Comparison of ENCODE assay signal across 8 mouse cellular contexts in genomic region chr1:86501114-86501532, GRCm38 (mm10). TPM values are rescaled to one million over a fixed set of nuclear protein-coding genes. Genes with fewer than 3 reads are reported as not detected.
DNase-seq lines count a peak whose midpoint lies in the region; ATAC-seq and TF ChIP-seq lines count a peak whose summit lies in the region.

No protein-coding gene starts in this region.

- H3K36me3 ChIP-seq in embryonic facial prominence, embryonic 15.5 days, result no peaks in the 10 kb centered on the region
- H3K36me3 ChIP-seq in liver, embryonic 15.5 days (replicated peaks), result no peaks in the 10 kb centered on the region

- no peak for TF ChIP-seq POLR2A in olfactory bulb, adult 2 months (IDR thresholded peaks at IDR 0.05; ENCODE audit: insufficient read depth, low read depth, low read length)

- H3K9me3 ChIP-seq in embryonic facial prominence, embryonic 15.5 days (replicated peaks), result no peaks in the 10 kb centered on the region
- H3K9me3 ChIP-seq in liver, embryonic 15.5 days (replicated peaks), result no peaks in the 10 kb centered on the region

- TF ChIP-seq CTCF in olfactory bulb, adult 2 months (IDR thresholded peaks at IDR 0.05; ENCODE audit: insufficient read depth, low read depth, low read length), result peak; percentile 20; the same call in 1 of the 2 replicates

- H3K9ac ChIP-seq in embryonic facial prominence, embryonic 15.5 days, result no peak overlapping the region
- no peak overlapping the region for H3K9ac ChIP-seq in liver, embryonic 15.5 days

- peak overlapping the region; percentile 99 for H3K27ac ChIP-seq in embryonic facial prominence, embryonic 15.5 days (replicated peaks)
- H3K27ac ChIP-seq in liver, embryonic 15.5 days (replicated peaks), result peak overlapping the region; percentile 43
- no peak overlapping the region for H3K27ac ChIP-seq in olfactory bulb, adult 2 months (ENCODE audit: insufficient read depth, low read depth, low read length)

- no peaks in the 10 kb centered on the region for H3K27me3 ChIP-seq in embryonic facial prominence, embryonic 15.5 days
- peaks cover 15% of the 10 kb centered on the region for H3K27me3 ChIP-seq in liver, embryonic 15.5 days

- 25% methylated on average over 6 of the region's 6 CpGs for WGBS in embryonic facial prominence, embryonic 15.5 days
- 13% methylated on average over 6 of the region's 6 CpGs for whole genome bisulfite sequencing in liver, embryonic 15.5 days (ENCODE audit: insufficient replicate concordance)
- 17% methylated on average over 6 of the region's 6 CpGs for WGBS in olfactory bulb, adult 2 months

- H3K4me2 ChIP-seq in embryonic facial prominence, embryonic 15.5 days (replicated peaks), result 0 out of 2 replicates have a peak overlapping the region, but pooled peaks have one; percentile 30
- H3K4me2 ChIP-seq in liver, embryonic 15.5 days, result peak overlapping the region; percentile 29; the same call in 1 of the 2 replicates

- peak; percentile 71 for DNase-seq in CD4-positive helper T cell, adult 2 months (ENCODE audit: low read depth, low spot score)
- DNase-seq in adipocyte (ENCODE audit: low spot score), result peak; percentile 60
- DNase-seq in heart, postnatal 10 days, result peak; percentile 63 to 78
- peak; percentile 85 to 96 for DNase-seq in layer of hippocampus, adult 18-20 months (ENCODE audit: low spot score in 2 of 2)
- peak; percentile 79 to 82 for DNase-seq in thymus, postnatal 36 days

- intact Hi-C loops in heart, postnatal 10 days (cut with DNase I), result loop anchor here (1.0 kb wide), 2 partner anchors 27 to 31 kb away; no protein-coding TSS in a partner anchor

- no peak for ATAC-seq in embryonic facial prominence, embryonic 15.5 days (ENCODE audit: insufficient number of reproducible peaks, low FRiP score, low TSS enrichment, low read depth)
- ATAC-seq in liver, embryonic 15.5 days (ENCODE audit: insufficient read depth), result peak; percentile 2; the same call in 1 of the 2 replicates

- H3K4me3 ChIP-seq in embryonic facial prominence, embryonic 15.5 days (replicated peaks), result no peak overlapping the region
- H3K4me3 ChIP-seq in liver, embryonic 15.5 days (replicated peaks), result no peak overlapping the region
- H3K4me3 ChIP-seq in olfactory bulb, adult 2 months (ENCODE audit: insufficient read depth, low read depth, low read length), result no peak overlapping the region

- H3K4me1 ChIP-seq in embryonic facial prominence, embryonic 15.5 days, result peaks cover 69% of the 10 kb centered on the region
- peaks cover 89% of the 10 kb centered on the region for H3K4me1 ChIP-seq in liver, embryonic 15.5 days (replicated peaks)
- H3K4me1 ChIP-seq in olfactory bulb, adult 2 months (ENCODE audit: control insufficient read depth, insufficient read depth, low read length), result peaks cover 32% of the 10 kb centered on the region

RNA-seq across cellular contexts. Expression of gene Ptma, which starts 25.4 kb away (rescaled TPM):
- polyA plus RNA-seq in embryonic facial prominence, embryonic 15.5 days (2015; fragmentation: Nextera tagmentation; extraction: Ambion mirVana), result 1,945 and 2,079 TPM in 2 replicates
- total RNA-seq in heart, postnatal 10 days (2021), result 100 to 1,000 TPM; 535 to 599 TPM
- total RNA-seq in layer of hippocampus, adult 18-20 months (2021), result 100 to 1,000 TPM; 470 to 490 TPM
- polyA plus RNA-seq in liver, embryonic 15.5 days (2015; fragmentation: Nextera tagmentation; extraction: Ambion mirVana), result 634 and 778 TPM in 2 replicates
- 1,950 and 2,456 TPM in 2 replicates for polyA plus RNA-seq in olfactory bulb, adult 2 months (2012; ENCODE audit: insufficient read depth, insufficient read length, low replicate concordance, missing spikeins)
